12 mouse cellular contexts compared by ENCODE assay signal in the genomic region with DNA sequence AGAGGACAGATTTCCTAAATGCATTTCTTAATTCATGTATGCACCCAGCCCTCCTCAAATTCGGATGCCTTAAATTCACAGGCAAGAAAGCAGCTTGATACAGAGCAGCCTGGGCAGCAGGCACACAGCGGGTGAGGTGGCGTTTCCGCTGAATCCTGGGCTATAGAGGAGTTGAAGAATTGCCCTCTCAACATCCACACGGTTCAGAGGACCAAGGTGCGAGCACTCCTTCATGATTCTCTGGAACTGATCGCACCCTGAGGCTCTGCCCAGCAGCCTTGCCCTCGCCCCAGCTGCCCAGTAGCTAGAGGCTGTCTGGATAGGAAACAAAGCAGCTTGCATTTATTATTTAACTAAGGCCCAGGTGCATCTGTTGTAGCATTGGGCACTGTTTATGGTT.
DNase-seq lines count a peak whose midpoint lies in the region; ATAC-seq and TF ChIP-seq lines count a peak whose summit lies in the region.
"Had no signal": no experiment of that assay in that cellular context is flagged by ENCODE, and none has a peak within 500 bp of the region (broad histone marks: within the 10 kb centered on the region; RNA-seq: fewer than 3 reads in every experiment).

No protein-coding gene starts in this region.

- H3K4me3 ChIP-seq in heart, embryonic 13.5 days, result no peak overlapping the region
- no peak overlapping the region for H3K4me3 ChIP-seq in midbrain, embryonic 12.5 days
- H3K4me3 ChIP-seq in midbrain, embryonic 15.5 days, result no peak overlapping the region
- H3K4me3 ChIP-seq in small intestine, adult 2 months (ENCODE audit: low read depth, low read length), result no peak overlapping the region
- H3K4me3 ChIP-seq: embryonic facial prominence, embryonic 12.5 days; forebrain, embryonic 13.5 days; liver, embryonic 13.5 days had no signal

- no peak for DNase-seq in heart, postnatal 14 days
- peak; percentile 61 to 67 for DNase-seq in cerebellum, postnatal 36 days
- DNase-seq in right cerebral cortex, postnatal 10 days (ENCODE audit: low spot score in 2 of 2), result no peak
- no peak for DNase-seq in ovary, adult 18-20 months (ENCODE audit: low spot score)
- DNase-seq: liver, embryonic 13.5 days had no signal

- no peaks in the 10 kb centered on the region for H3K36me3 ChIP-seq in heart, embryonic 13.5 days
- H3K36me3 ChIP-seq in midbrain, embryonic 12.5 days, result no peaks in the 10 kb centered on the region
- no peaks in the 10 kb centered on the region for H3K36me3 ChIP-seq in midbrain, embryonic 15.5 days (replicated peaks)
- no peaks in the 10 kb centered on the region for H3K36me3 ChIP-seq in small intestine, adult 2 months (ENCODE audit: control insufficient read depth, insufficient read depth, low read length)
- H3K36me3 ChIP-seq: embryonic facial prominence, embryonic 12.5 days; liver, embryonic 13.5 days had no signal

- no peaks in the 10 kb centered on the region for H3K9me3 ChIP-seq in heart, embryonic 13.5 days
- no peaks in the 10 kb centered on the region for H3K9me3 ChIP-seq in midbrain, embryonic 12.5 days
- no peaks in the 10 kb centered on the region for H3K9me3 ChIP-seq in midbrain, embryonic 15.5 days
- H3K9me3 ChIP-seq: embryonic facial prominence, embryonic 12.5 days; forebrain, embryonic 13.5 days; liver, embryonic 13.5 days had no signal

- no peak; the same call in 1 of the 2 replicates for TF ChIP-seq POLR2A in small intestine, adult 2 months (IDR thresholded peaks at IDR 0.05; ENCODE audit: low read depth, low read length)

- peak overlapping the region; percentile 53; the same call in 1 of the 2 replicates for H3K9ac ChIP-seq in heart, embryonic 13.5 days
- H3K9ac ChIP-seq in midbrain, embryonic 12.5 days (replicated peaks), result no peak overlapping the region
- no peak overlapping the region for H3K9ac ChIP-seq in midbrain, embryonic 15.5 days
- H3K9ac ChIP-seq: embryonic facial prominence, embryonic 12.5 days; forebrain, embryonic 13.5 days; liver, embryonic 13.5 days had no signal

- intact Hi-C loops in heart, postnatal 14 days (cut with DNase I), result loop anchor here (5.0 kb wide), 1 partner anchor 202 kb away; no protein-coding TSS in a partner anchor

- H3K27ac ChIP-seq in heart, embryonic 13.5 days (replicated peaks), result peak overlapping the region; percentile 84
- peak overlapping the region; percentile 36; the same call in 1 of the 2 replicates for H3K27ac ChIP-seq in midbrain, embryonic 12.5 days (replicated peaks)
- no peak overlapping the region for H3K27ac ChIP-seq in midbrain, embryonic 15.5 days
- peak overlapping the region; percentile 99 for H3K27ac ChIP-seq in small intestine, adult 2 months (ENCODE audit: insufficient read depth, low read depth, low read length)
- H3K27ac ChIP-seq: embryonic facial prominence, embryonic 12.5 days; forebrain, embryonic 13.5 days; liver, embryonic 13.5 days had no signal

- TF ChIP-seq CTCF in small intestine, adult 2 months (IDR thresholded peaks at IDR 0.05; ENCODE audit: extremely low read depth, insufficient read length, insufficient replicate concordance, low read depth, low read length), result no peak

- no peak for ATAC-seq in heart, embryonic 13.5 days (ENCODE audit: extremely low read depth, insufficient number of reproducible peaks, low FRiP score, low TSS enrichment)
- no peak for ATAC-seq in midbrain, embryonic 12.5 days (ENCODE audit: low FRiP score, low read depth)
- no peak; the same call in 1 of the 2 replicates for ATAC-seq in midbrain, embryonic 15.5 days (replicated peaks)
- ATAC-seq: forebrain, embryonic 13.5 days; hindbrain, embryonic 16.5 days had no signal

- WGBS in heart, embryonic 13.5 days, result 67% methylated on average over 8 of the region's 8 CpGs
- WGBS in midbrain, embryonic 12.5 days, result 78% methylated on average over 8 of the region's 8 CpGs
- WGBS in midbrain, embryonic 15.5 days, result 64% methylated on average over 8 of the region's 8 CpGs
- WGBS in small intestine, adult 2 months, result 33% methylated on average over 8 of the region's 8 CpGs

- no peak overlapping the region for H3K4me2 ChIP-seq in heart, embryonic 13.5 days
- no peak overlapping the region for H3K4me2 ChIP-seq in midbrain, embryonic 12.5 days (replicated peaks)
- no peak overlapping the region for H3K4me2 ChIP-seq in midbrain, embryonic 15.5 days
- H3K4me2 ChIP-seq: embryonic facial prominence, embryonic 12.5 days; forebrain, embryonic 13.5 days; liver, embryonic 13.5 days had no signal

- no peaks in the 10 kb centered on the region for H3K27me3 ChIP-seq in heart, embryonic 13.5 days (replicated peaks)
- H3K27me3 ChIP-seq in midbrain, embryonic 12.5 days, result no peaks in the 10 kb centered on the region
- H3K27me3 ChIP-seq in midbrain, embryonic 15.5 days (replicated peaks), result no peaks in the 10 kb centered on the region
- no peaks in the 10 kb centered on the region for H3K27me3 ChIP-seq in small intestine, adult 2 months (ENCODE audit: control insufficient read depth, insufficient read depth, low read length)
- H3K27me3 ChIP-seq: embryonic facial prominence, embryonic 12.5 days; forebrain, embryonic 13.5 days; liver, embryonic 13.5 days had no signal

- H3K4me1 ChIP-seq in heart, embryonic 13.5 days, result peaks cover 86% of the 10 kb centered on the region
- peaks cover 27% of the 10 kb centered on the region for H3K4me1 ChIP-seq in midbrain, embryonic 12.5 days
- H3K4me1 ChIP-seq in midbrain, embryonic 15.5 days, result peaks cover 31% of the 10 kb centered on the region
- peaks cover 37% of the 10 kb centered on the region for H3K4me1 ChIP-seq in small intestine, adult 2 months (ENCODE audit: control insufficient read depth, insufficient read depth, insufficient read length, low read length)
- H3K4me1 ChIP-seq: liver, embryonic 13.5 days had no signal

Comparison
In these comparisons a context has a peak if more than half of its experiments do, and no peak if none do; other contexts are left out.
1. DNase-seq: peak in cerebellum, postnatal 36 days (2 of 2); none in heart, postnatal 14 days (0 of 2), right cerebral cortex, postnatal 10 days (0 of 2) and ovary, adult 18-20 months (single experiment).